Mouse (Mus musculus) erythroblast, adult 5-6 weeks (primary cell): Measurements from ENCODE around the gene Cd96. TPM values are rescaled to one million over a fixed set of nuclear protein-coding genes. Genes with fewer than 3 reads are reported as not detected.

Experiments
- ATAC-seq: replicated peaks from 2 replicates; pipeline ENCODE4 v1.8.0; 2016; ENCODE audit warnings: moderate number of reproducible peaks, mild to moderate bottlenecking, moderate TSS enrichment, inconsistent platforms; ENCODE audit not compliant: poor library complexity, low FRiP score, severe bottlenecking
- total RNA-seq, 2 experiments: library from RNA; stranded (forward) in 1 of 2; stranded (reverse) in 1 of 2; fragments of 150-400 nt in 1 of 2; fragments of 200-764, 138-1000 nt in 1 of 2; gene quantifications; 2 replicates each; pipeline versions ENCODE4 v1.2.3 to v1.2.4; 2015 to 2017; ENCODE audit warnings: low replicate concordance in 2 of 2

The Cd96 gene
- total RNA-seq, 2 experiments from 2014 or later = 0.94 to 3.3 TPM

DNA sequence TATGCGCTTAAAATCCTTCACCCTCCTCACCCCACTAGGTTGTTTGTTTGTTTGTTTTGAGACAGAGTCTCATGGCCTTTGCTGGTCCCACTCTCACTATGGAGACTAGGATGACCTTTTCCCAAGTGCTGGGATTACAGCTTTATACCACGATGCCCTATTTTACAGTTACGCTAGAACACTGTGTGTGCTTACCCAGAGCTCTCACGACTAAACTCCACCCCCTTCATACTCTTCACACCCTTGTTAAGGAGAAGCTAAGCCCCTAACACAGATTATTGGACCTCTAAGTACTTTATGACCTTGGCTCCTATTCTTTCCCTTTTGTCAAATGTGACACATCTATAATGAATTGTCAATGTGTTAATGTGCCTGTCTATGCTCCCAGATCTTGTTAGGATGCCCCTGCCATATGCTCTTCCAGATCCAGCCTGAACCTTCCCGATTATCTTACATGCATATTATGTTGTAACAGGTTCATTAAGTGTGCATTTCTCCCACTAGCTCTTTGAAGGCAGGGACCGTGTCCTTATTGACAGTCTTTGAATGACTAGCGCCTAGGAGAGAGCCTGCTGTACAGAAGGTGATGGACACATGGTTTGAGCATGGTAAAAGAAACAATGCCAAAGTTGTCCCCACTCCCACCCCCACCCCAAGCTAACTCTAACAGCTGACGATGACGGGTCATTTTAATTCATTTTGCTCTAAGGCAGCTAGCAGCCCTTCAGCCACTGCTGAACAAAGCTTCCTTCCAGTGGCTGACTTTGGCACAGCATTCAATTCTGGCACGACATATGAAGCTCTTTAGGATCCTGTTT, 120.5 kb downstream of the Cd96 start:
- no peak for ATAC-seq

- no peak for ATAC-seq
Observed at GRCm38 (mm10) chr16:45998231-45998630, 121.8 kb downstream of the Cd96 start.

GRCm38 (mm10) chr16:45990901-45991676, 129.0 kb downstream of the Cd96 start:
- no peak for ATAC-seq

DNA sequence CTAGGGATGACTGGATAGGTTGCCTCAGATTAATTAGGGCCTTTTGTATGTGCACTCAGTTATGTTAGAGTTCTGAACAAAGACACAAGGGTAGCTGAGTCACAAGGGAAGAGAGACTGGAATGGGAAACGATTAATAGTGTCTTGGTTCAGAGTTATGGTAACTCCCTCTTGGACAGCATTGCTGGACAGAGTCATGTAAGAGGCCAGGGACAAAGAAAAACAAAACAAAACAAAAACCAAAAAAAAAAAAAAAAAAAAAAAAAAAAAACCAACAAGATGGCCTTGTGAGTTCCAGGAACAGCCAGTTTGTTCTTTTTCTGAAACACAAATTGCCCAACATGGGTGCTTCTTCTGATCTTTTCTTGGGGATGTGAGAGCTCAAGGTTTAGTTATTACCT, 133.8 kb downstream of the Cd96 start:
- no peak for ATAC-seq

Other genes starting within 250 kb of the Cd96 start
- 1.3 TPM in 1 of 2 replicates, not detected in the other for gene Phldb2, start 166.7 kb downstream of the Cd96 start, total RNA-seq (2015; ENCODE audit: low replicate concordance)
- gene Phldb2, start 166.7 kb downstream of the Cd96 start, total RNA-seq (2017; ENCODE audit: low replicate concordance) = 0.26 TPM in 1 of 2 replicates, not detected in the other
- gene Plcxd2, start 110.0 kb downstream of the Cd96 start, total RNA-seq (2015; ENCODE audit: low replicate concordance) = 0.77 and 0.84 TPM in 2 replicates
- 0.26 and 0.42 TPM in 2 replicates for gene Plcxd2, start 110.0 kb downstream of the Cd96 start, total RNA-seq (2017; ENCODE audit: low replicate concordance)
- gene Gm4737, start 34.8 kb upstream of the Cd96 start, total RNA-seq (2015; ENCODE audit: low replicate concordance) = 0.84 TPM in 1 of 2 replicates, not detected in the other
- 2.0 TPM in 1 of 2 replicates, not detected in the other for gene Gm4737, start 34.8 kb upstream of the Cd96 start, total RNA-seq (2017; ENCODE audit: low replicate concordance)